Mouse (Mus musculus): ENCODE results near the gene Asb3. TPM values are rescaled to one million over a fixed set of nuclear protein-coding genes. Genes with fewer than 3 reads are reported as not detected.

Gene Asb3
- polyA plus RNA-seq, 1 experiment: 9.7 TPM

GRCm38 (mm10) chr11:30899312-30899711 lies 14.1 kb downstream of the Asb3 start:
- Histone ChIP-seq H3K27ac (ENCODE audit: insufficient read depth, low read length) (no peak overlapping the region), H3K36me3 (ENCODE audit: control insufficient read depth, insufficient read depth, low read length, poor library complexity, severe bottlenecking) (no peaks in the 10 kb centered on the region), H3K4me3 (ENCODE audit: low read depth, low read length) (no peak overlapping the region), H3K27me3 (ENCODE audit: control insufficient read depth, insufficient read depth, low read length, poor library complexity, severe bottlenecking) (no peaks in the 10 kb centered on the region), H3K4me1 (ENCODE audit: control insufficient read depth, insufficient read depth, low read length) (no peaks in the 10 kb centered on the region), H3K9ac (ENCODE audit: low read depth, poor library complexity, severe bottlenecking) (no peak overlapping the region), H3K9me3 (replicated peaks; ENCODE audit: control insufficient read depth, insufficient read depth, low read length, poor library complexity, severe bottlenecking) (no peaks in the 10 kb centered on the region)
- TF ChIP-seq POLR2A (IDR thresholded peaks at IDR 0.05; ENCODE audit: insufficient read depth, low read length) (no peak), CTCF (IDR thresholded peaks at IDR 0.05; ENCODE audit: low read depth, low read length) (no peak), EP300 (IDR thresholded peaks at IDR 0.05; ENCODE audit: insufficient read depth, low read depth, low read length) (no peak)

DNA sequence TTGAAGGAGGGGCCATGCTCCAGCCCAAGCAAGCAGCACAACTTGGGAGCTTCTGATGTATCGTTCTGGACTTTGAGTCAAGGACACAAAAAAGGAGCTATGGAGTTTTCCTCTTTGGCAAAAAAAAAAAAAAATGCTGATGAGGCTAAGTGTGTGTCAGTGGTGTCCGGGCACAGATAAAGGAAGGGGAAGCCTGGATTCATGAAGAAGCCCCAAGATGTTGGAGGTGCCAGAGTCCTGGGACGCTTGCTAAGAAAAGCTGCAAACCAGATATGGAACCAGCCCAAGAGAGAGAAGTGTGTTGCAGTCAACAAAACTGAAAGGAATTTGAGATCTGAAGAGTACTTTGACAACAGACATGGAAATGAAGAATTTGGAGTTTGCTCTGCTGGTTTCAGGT lies 27.1 kb downstream of the Asb3 start:
- TF ChIP-seq POLR2A (IDR thresholded peaks at IDR 0.05; ENCODE audit: insufficient read depth, low read length) (no peak), CTCF (IDR thresholded peaks at IDR 0.05; ENCODE audit: low read depth, low read length) (no peak), EP300 (IDR thresholded peaks at IDR 0.05; ENCODE audit: insufficient read depth, low read depth, low read length) (no peak)
- H3K9me3 ChIP-seq (replicated peaks; ENCODE audit: control insufficient read depth, insufficient read depth, low read length, poor library complexity, severe bottlenecking): no peaks in the 10 kb centered on the region
- no peaks in the 10 kb centered on the region for H3K4me1 ChIP-seq (ENCODE audit: control insufficient read depth, insufficient read depth, low read length)
- H3K27ac ChIP-seq (ENCODE audit: insufficient read depth, low read length): no peak overlapping the region
- no peaks in the 10 kb centered on the region for H3K27me3 ChIP-seq (ENCODE audit: control insufficient read depth, insufficient read depth, low read length, poor library complexity, severe bottlenecking)
- no peaks in the 10 kb centered on the region for H3K36me3 ChIP-seq (ENCODE audit: control insufficient read depth, insufficient read depth, low read length, poor library complexity, severe bottlenecking)
- H3K4me3 ChIP-seq (ENCODE audit: low read depth, low read length): no peak overlapping the region
- no peak overlapping the region for H3K9ac ChIP-seq (ENCODE audit: low read depth, poor library complexity, severe bottlenecking)

GRCm38 (mm10) chr11:30920641-30921040 lies 35.4 kb downstream of the Asb3 start:
- H3K9ac ChIP-seq (ENCODE audit: low read depth, poor library complexity, severe bottlenecking): no peak overlapping the region
- TF ChIP-seq CTCF (IDR thresholded peaks at IDR 0.05; ENCODE audit: low read depth, low read length) (no peak), EP300 (IDR thresholded peaks at IDR 0.05; ENCODE audit: insufficient read depth, low read depth, low read length) (no peak), POLR2A (IDR thresholded peaks at IDR 0.05; ENCODE audit: insufficient read depth, low read length) (no peak)

GRCm38 (mm10) chr11:30923283-30923682 lies 38.1 kb downstream of the Asb3 start:
- no peak overlapping the region for H3K4me3 ChIP-seq (ENCODE audit: low read depth, low read length)

More at GRCm38 (mm10) chr11:30920641-30921040, 35.4 kb downstream of the Asb3 start:
- Histone ChIP-seq H3K27ac (ENCODE audit: insufficient read depth, low read length) (no peak overlapping the region), H3K36me3 (ENCODE audit: control insufficient read depth, insufficient read depth, low read length, poor library complexity, severe bottlenecking) (no peaks in the 10 kb centered on the region), H3K4me1 (ENCODE audit: control insufficient read depth, insufficient read depth, low read length) (no peaks in the 10 kb centered on the region), H3K4me3 (ENCODE audit: low read depth, low read length) (no peak overlapping the region), H3K27me3 (ENCODE audit: control insufficient read depth, insufficient read depth, low read length, poor library complexity, severe bottlenecking) (no peaks in the 10 kb centered on the region), H3K9me3 (replicated peaks; ENCODE audit: control insufficient read depth, insufficient read depth, low read length, poor library complexity, severe bottlenecking) (no peaks in the 10 kb centered on the region)

GRCm38 (mm10) chr11:30928079-30928478 lies 42.9 kb downstream of the Asb3 start:
- no peak overlapping the region for H3K9ac ChIP-seq (ENCODE audit: low read depth, poor library complexity, severe bottlenecking)
- H3K27ac ChIP-seq (ENCODE audit: insufficient read depth, low read length): no peak overlapping the region
- H3K4me1 ChIP-seq (ENCODE audit: control insufficient read depth, insufficient read depth, low read length): no peaks in the 10 kb centered on the region
- H3K36me3 ChIP-seq (ENCODE audit: control insufficient read depth, insufficient read depth, low read length, poor library complexity, severe bottlenecking): peaks cover 3% of the 10 kb centered on the region; the same call in 1 of the 2 replicates
- H3K9me3 ChIP-seq (replicated peaks; ENCODE audit: control insufficient read depth, insufficient read depth, low read length, poor library complexity, severe bottlenecking): no peaks in the 10 kb centered on the region
- H3K4me3 ChIP-seq (ENCODE audit: low read depth, low read length): no peak overlapping the region
- no peaks in the 10 kb centered on the region for H3K27me3 ChIP-seq (ENCODE audit: control insufficient read depth, insufficient read depth, low read length, poor library complexity, severe bottlenecking)
- no peak for TF ChIP-seq POLR2A (IDR thresholded peaks at IDR 0.05; ENCODE audit: insufficient read depth, low read length)

More at GRCm38 (mm10) chr11:30923283-30923682, 38.1 kb downstream of the Asb3 start:
- Histone ChIP-seq H3K27ac (ENCODE audit: insufficient read depth, low read length) (no peak overlapping the region), H3K9ac (ENCODE audit: low read depth, poor library complexity, severe bottlenecking) (no peak overlapping the region), H3K4me1 (ENCODE audit: control insufficient read depth, insufficient read depth, low read length) (no peaks in the 10 kb centered on the region), H3K9me3 (replicated peaks; ENCODE audit: control insufficient read depth, insufficient read depth, low read length, poor library complexity, severe bottlenecking) (no peaks in the 10 kb centered on the region), H3K27me3 (ENCODE audit: control insufficient read depth, insufficient read depth, low read length, poor library complexity, severe bottlenecking) (no peaks in the 10 kb centered on the region), H3K36me3 (ENCODE audit: control insufficient read depth, insufficient read depth, low read length, poor library complexity, severe bottlenecking) (no peaks in the 10 kb centered on the region)
- TF ChIP-seq POLR2A (IDR thresholded peaks at IDR 0.05; ENCODE audit: insufficient read depth, low read length) (no peak), EP300 (IDR thresholded peaks at IDR 0.05; ENCODE audit: insufficient read depth, low read depth, low read length) (no peak), CTCF (IDR thresholded peaks at IDR 0.05; ENCODE audit: low read depth, low read length) (no peak)

DNA sequence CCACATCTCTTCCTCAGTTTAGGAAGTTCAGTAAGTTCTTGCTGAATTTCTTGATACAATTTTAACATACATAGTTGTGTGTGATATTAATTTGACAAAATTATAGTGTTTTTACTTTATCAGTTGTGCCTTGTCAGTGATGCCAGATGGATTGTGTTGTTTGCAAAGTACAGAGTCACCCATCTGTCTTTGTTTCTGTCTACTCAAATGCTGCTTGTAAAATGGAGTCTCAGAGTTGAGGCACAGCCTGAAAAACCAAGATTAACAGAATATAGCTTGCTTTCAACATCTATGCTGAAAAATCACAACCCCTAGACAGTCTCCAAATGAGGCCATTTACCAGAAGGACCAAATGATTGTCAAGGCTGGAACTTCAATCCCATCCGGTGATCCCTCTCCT lies 43.3 kb downstream of the Asb3 start:
- H3K27me3 ChIP-seq (ENCODE audit: control insufficient read depth, insufficient read depth, low read length, poor library complexity, severe bottlenecking): no peaks in the 10 kb centered on the region
- no peak for TF ChIP-seq CTCF (IDR thresholded peaks at IDR 0.05; ENCODE audit: low read depth, low read length)
- no peak for TF ChIP-seq POLR2A (IDR thresholded peaks at IDR 0.05; ENCODE audit: insufficient read depth, low read length)
- no peak for TF ChIP-seq EP300 (IDR thresholded peaks at IDR 0.05; ENCODE audit: insufficient read depth, low read depth, low read length)
- no peak overlapping the region for H3K9ac ChIP-seq (ENCODE audit: low read depth, poor library complexity, severe bottlenecking)
- no peaks in the 10 kb centered on the region for H3K9me3 ChIP-seq (replicated peaks; ENCODE audit: control insufficient read depth, insufficient read depth, low read length, poor library complexity, severe bottlenecking)
- H3K27ac ChIP-seq (ENCODE audit: insufficient read depth, low read length): no peak overlapping the region
- H3K4me1 ChIP-seq (ENCODE audit: control insufficient read depth, insufficient read depth, low read length): no peaks in the 10 kb centered on the region
- H3K36me3 ChIP-seq (ENCODE audit: control insufficient read depth, insufficient read depth, low read length, poor library complexity, severe bottlenecking): peaks cover 3% of the 10 kb centered on the region; the same call in 1 of the 2 replicates
- H3K4me3 ChIP-seq (ENCODE audit: low read depth, low read length): no peak overlapping the region

All from ES-Bruce4 (cell line).